Mouse (Mus musculus) testis, adult 2 months (tissue): ENCODE results near the gene Ino80. TPM values are rescaled to one million over a fixed set of nuclear protein-coding genes. Genes with fewer than 3 reads are reported as not detected.

Source experiments
- H3K27ac ChIP-seq: fragments of 200-500 bp; 2 replicates; pipeline ENCODE4 v1.5.1; 2012; ENCODE audit warnings: low read depth, low read length; ENCODE audit not compliant: control insufficient read depth, insufficient read depth
- H3K27me3 ChIP-seq: fragments of 200-500 bp; 2 replicates; pipeline ENCODE4 v1.6.1; 2012; ENCODE audit warnings: mild to moderate bottlenecking, low read length, moderate library complexity; ENCODE audit not compliant: control insufficient read depth, insufficient read depth
- H3K36me3 ChIP-seq: fragments of 200-500 bp; 2 replicates; pipeline ENCODE4 v1.6.1; 2012; ENCODE audit warnings: mild to moderate bottlenecking, low read length; ENCODE audit not compliant: control insufficient read depth, insufficient read depth
- H3K4me1 ChIP-seq: fragments of 200-500 bp; 2 replicates; pipeline ENCODE4 v1.6.1; 2012; ENCODE audit warnings: low read length; ENCODE audit not compliant: control insufficient read depth, insufficient read depth
- H3K4me3 ChIP-seq: fragments of 200-500 bp; 2 replicates; pipeline ENCODE4 v1.5.1; 2012; ENCODE audit warnings: low read depth, mild to moderate bottlenecking, low read length, moderate library complexity, mixed read lengths; ENCODE audit not compliant: control insufficient read depth
- CTCF ChIP-seq: fragments of 200-500 bp; IDR thresholded peaks from 2 replicates; pipeline ENCODE4 v1.5.1; 2012; ENCODE audit warnings: low read depth, mild to moderate bottlenecking, inconsistent platforms, low read length, moderate library complexity; ENCODE audit not compliant: control insufficient read depth, insufficient read depth, insufficient replicate concordance
- POLR2A ChIP-seq: fragments of 200-500 bp; IDR thresholded peaks from 2 replicates; pipeline ENCODE4 v1.6.1; 2012; ENCODE audit warnings: low read depth, mild to moderate bottlenecking, inconsistent platforms, low read length, moderate library complexity; ENCODE audit not compliant: control insufficient read depth
- polyA plus RNA-seq: library from polyadenylated mRNA; depleted of rRNA; stranded (reverse); fragments of >200 nt; gene quantifications from 2 replicates; pipeline ENCODE4 v1.2.3, GENCODE M21; 2012

Gene Ino80
- polyA plus RNA-seq, 1 experiment = 6.7 TPM

- Histone ChIP-seq H3K36me3 (no peaks in the 10 kb centered on the region), H3K27me3 (no peaks in the 10 kb centered on the region), H3K4me1 (peaks cover 7% of the 10 kb centered on the region; the same call in 1 of the 2 replicates), H3K27ac (no peak overlapping the region), H3K4me3 (no peak overlapping the region)
- no peak for TF ChIP-seq POLR2A
- no peak for TF ChIP-seq CTCF
Observed at GRCm38 (mm10) chr2:119335535-119335934, 142.0 kb downstream of the Ino80 start.

- H3K27me3 ChIP-seq = no peaks in the 10 kb centered on the region
- TF ChIP-seq POLR2A (no peak), CTCF (no peak)
- H3K27ac ChIP-seq = no peak overlapping the region
- no peaks in the 10 kb centered on the region for H3K36me3 ChIP-seq
- no peak overlapping the region for H3K4me3 ChIP-seq
- H3K4me1 ChIP-seq = peaks cover 7% of the 10 kb centered on the region; the same call in 1 of the 2 replicates
Observed at GRCm38 (mm10) chr2:119334964-119335525, 142.4 kb downstream of the Ino80 start.

GRCm38 (mm10) chr2:119334135-119334534 is 143.4 kb downstream of the Ino80 start:
- H3K27ac ChIP-seq = no peak overlapping the region
- H3K27me3 ChIP-seq = no peaks in the 10 kb centered on the region
- no peaks in the 10 kb centered on the region for H3K36me3 ChIP-seq
- TF ChIP-seq POLR2A (no peak), CTCF (no peak)
- no peak overlapping the region for H3K4me3 ChIP-seq
- peaks cover 7% of the 10 kb centered on the region; the same call in 1 of the 2 replicates for H3K4me1 ChIP-seq

GRCm38 (mm10) chr2:119332177-119332661 is 145.3 kb downstream of the Ino80 start:
- TF ChIP-seq POLR2A = no peak
- TF ChIP-seq CTCF = no peak
- Histone ChIP-seq H3K4me3 (no peak overlapping the region), H3K36me3 (no peaks in the 10 kb centered on the region), H3K27ac (no peak overlapping the region), H3K27me3 (no peaks in the 10 kb centered on the region), H3K4me1 (peaks cover 3% of the 10 kb centered on the region; the same call in 1 of the 2 replicates)

GRCm38 (mm10) chr2:119330795-119331194 is 146.7 kb downstream of the Ino80 start:
- Histone ChIP-seq H3K4me1 (peaks cover 9% of the 10 kb centered on the region), H3K27ac (no peak overlapping the region), H3K4me3 (no peak overlapping the region), H3K36me3 (no peaks in the 10 kb centered on the region), H3K27me3 (no peaks in the 10 kb centered on the region; the same call in 1 of the 2 replicates)
- no peak for TF ChIP-seq POLR2A
- TF ChIP-seq CTCF = no peak

GRCm38 (mm10) chr2:119329123-119329817 is 148.2 kb downstream of the Ino80 start:
- Histone ChIP-seq H3K36me3 (no peaks in the 10 kb centered on the region), H3K27ac (no peak overlapping the region), H3K27me3 (no peaks in the 10 kb centered on the region; the same call in 1 of the 2 replicates), H3K4me1 (peaks cover 22% of the 10 kb centered on the region), H3K4me3 (no peak overlapping the region)
- TF ChIP-seq CTCF = no peak
- no peak for TF ChIP-seq POLR2A

- Histone ChIP-seq H3K4me1 (peaks cover 26% of the 10 kb centered on the region), H3K27ac (no peak overlapping the region), H3K4me3 (no peak overlapping the region), H3K36me3 (no peaks in the 10 kb centered on the region), H3K27me3 (no peaks in the 10 kb centered on the region; the same call in 1 of the 2 replicates)
- TF ChIP-seq POLR2A = no peak
- no peak for TF ChIP-seq CTCF
Observed at GRCm38 (mm10) chr2:119328546-119328945, 148.9 kb downstream of the Ino80 start.
